Mouse (Mus musculus) intestine, embryonic 16.5 days (tissue): ENCODE measurements around the gene Gm5799. TPM values are rescaled to one million over a fixed set of nuclear protein-coding genes. Genes with fewer than 3 reads are reported as not detected.
"Not testable (repeated sequence)": the region's sequence is repeated elsewhere in the genome, so short reads cannot be mapped to it uniquely, and the experiment has no call there.

Experiments used
- ATAC-seq: fragments of 200-750 bp; cut with Nextera tagmentation; 2 replicates; pipeline ENCODE4 v1.8.0; 2017; ENCODE audit warnings: moderate TSS enrichment, moderate library complexity
- H3K27ac ChIP-seq: fragments of 300-500 bp; sonication (generic); 2 replicates; pipeline ENCODE4 v1.5.1; 2014; ENCODE audit warnings: mild to moderate bottlenecking, low read length
- H3K27me3 ChIP-seq: fragments of 300-500 bp; sonication (generic); replicated peaks from 2 replicates; pipeline ENCODE4 v1.6.1; 2014; ENCODE audit warnings: low read length, control low read depth, mixed read lengths; ENCODE audit not compliant: control insufficient read depth, insufficient read depth
- H3K36me3 ChIP-seq: fragments of 300-500 bp; sonication (generic); 2 replicates; pipeline ENCODE4 v1.6.1; 2014; ENCODE audit warnings: low read length, control low read depth; ENCODE audit not compliant: control insufficient read depth, insufficient read depth
- H3K4me1 ChIP-seq: fragments of 300-500 bp; sonication (generic); 2 replicates; pipeline ENCODE4 v1.6.1; 2014; ENCODE audit warnings: low read length, control low read depth, mixed read lengths; ENCODE audit not compliant: control insufficient read depth, insufficient read depth
- H3K4me2 ChIP-seq: fragments of 300-500 bp; sonication (generic); 2 replicates; pipeline ENCODE4 v1.6.1; 2014; ENCODE audit warnings: low read depth, low read length, control low read depth
- H3K4me3 ChIP-seq: fragments of 300-500 bp; sonication (generic); 2 replicates; pipeline ENCODE4 v1.5.1; 2014; ENCODE audit warnings: mild to moderate bottlenecking, low read length
- H3K9ac ChIP-seq: fragments of 300-500 bp; sonication (generic); 2 replicates; pipeline ENCODE4 v1.6.1; 2014; ENCODE audit warnings: low read depth, low read length
- H3K9me3 ChIP-seq: fragments of 300-500 bp; sonication (generic); 2 replicates; pipeline ENCODE4 v1.6.1; 2016; ENCODE audit warnings: low read length, control low read depth; ENCODE audit not compliant: control insufficient read depth
- WGBS: fragments of 180-500 bp; shearing (Covaris S2); extraction: QIAGEN DNeasy Blood & Tissue Kit; methylation state at CpG from one replicate; pipeline ENCODE4 v1.1.7; 2014; 5-methylcytosine and 5-hydroxymethylcytosine counted together
- polyA plus RNA-seq: library from polyadenylated mRNA; unstranded; fragments of >200 nt; fragmentation: Nextera tagmentation; extraction: Ambion mirVana; gene quantifications from 2 replicates; pipeline ENCODE4 v1.2.1, GENCODE M21; 2015

Gene Gm5799
- polyA plus RNA-seq, result not detected in 2 replicates

DNA sequence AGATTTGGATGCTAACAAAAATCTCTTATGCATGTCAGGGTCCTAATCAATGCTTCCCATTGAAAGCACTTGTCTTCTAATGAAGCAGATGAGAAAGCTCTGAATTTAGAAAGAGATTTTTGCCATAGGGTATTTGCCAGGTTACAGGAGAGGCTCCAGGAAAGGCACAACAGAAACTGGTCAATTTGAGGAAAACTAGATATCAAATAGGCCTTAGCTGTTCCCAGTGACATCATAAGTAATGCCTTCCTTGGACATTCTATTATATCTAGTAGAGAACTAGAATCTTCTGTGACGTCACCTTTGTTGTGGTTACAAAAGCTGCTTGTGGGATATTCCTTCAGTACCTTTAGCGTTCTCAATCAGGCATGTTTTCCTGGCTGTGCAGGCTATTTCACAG is at the start of gene Gm5799:
Gene Gm5799 (plus strand): TSS at position 301 of the 400 bp plus-strand sequence.
- H3K9ac ChIP-seq, H3K4me2 ChIP-seq, H3K27me3 ChIP-seq, H3K4me3 ChIP-seq, H3K4me1 ChIP-seq, H3K36me3 ChIP-seq, H3K9me3 ChIP-seq, ATAC-seq, H3K27ac ChIP-seq: not testable (repeated sequence)
- 88% methylated on average over 1 of the region's 2 CpGs for WGBS

DNA sequence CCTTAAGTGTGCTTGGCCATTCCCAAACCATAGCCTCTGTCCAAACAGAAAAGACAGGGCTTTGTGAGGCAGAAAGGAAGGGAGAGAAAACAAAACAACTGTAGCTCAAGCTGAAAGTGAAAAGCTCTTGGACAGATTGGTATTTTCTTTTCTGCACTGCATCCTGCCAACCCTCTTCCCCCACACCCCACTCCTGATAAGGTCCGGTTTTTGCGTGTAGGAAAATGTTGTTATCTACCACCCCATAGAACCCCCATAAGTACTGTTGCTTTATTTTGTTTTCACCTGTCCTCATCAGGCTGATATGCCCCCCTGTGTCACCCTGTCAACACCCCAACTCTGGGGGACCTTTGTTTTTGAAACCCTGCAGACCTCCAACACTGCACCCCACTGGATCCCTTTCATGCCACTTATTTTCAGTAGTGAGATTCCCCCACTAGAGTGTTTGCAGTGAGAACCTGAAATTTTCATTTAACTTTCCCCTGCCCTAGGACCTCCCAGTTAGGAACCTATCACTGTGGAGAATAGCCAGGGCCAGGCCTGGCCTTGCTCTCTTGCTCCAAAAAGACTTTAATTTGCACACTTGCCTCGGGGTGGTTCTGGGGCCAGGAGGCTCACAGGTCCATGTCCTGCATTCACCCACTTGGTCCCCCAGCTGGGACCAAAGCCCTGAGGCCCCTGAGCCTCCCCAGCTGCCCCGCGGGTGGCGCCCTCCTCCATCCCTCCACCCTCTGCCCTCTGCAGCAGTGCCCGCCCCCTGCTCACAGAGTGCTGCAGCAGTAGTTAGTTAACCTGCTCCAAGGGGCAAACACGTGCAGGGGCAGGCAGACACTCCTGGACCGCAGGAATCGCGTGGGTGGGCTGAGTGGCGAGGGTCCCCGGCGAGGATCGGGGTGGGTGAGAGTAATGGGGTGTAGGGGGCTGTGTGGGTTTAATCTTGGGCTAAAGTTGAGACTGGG is 12.0 kb upstream of the Gm5799 start:
- not testable (repeated sequence) for H3K27ac ChIP-seq, H3K27me3 ChIP-seq, H3K36me3 ChIP-seq, ATAC-seq, H3K9ac ChIP-seq, H3K4me3 ChIP-seq, H3K4me2 ChIP-seq, H3K4me1 ChIP-seq, H3K9me3 ChIP-seq
- WGBS, result 37% methylated on average over 14 of the region's 15 CpGs

DNA sequence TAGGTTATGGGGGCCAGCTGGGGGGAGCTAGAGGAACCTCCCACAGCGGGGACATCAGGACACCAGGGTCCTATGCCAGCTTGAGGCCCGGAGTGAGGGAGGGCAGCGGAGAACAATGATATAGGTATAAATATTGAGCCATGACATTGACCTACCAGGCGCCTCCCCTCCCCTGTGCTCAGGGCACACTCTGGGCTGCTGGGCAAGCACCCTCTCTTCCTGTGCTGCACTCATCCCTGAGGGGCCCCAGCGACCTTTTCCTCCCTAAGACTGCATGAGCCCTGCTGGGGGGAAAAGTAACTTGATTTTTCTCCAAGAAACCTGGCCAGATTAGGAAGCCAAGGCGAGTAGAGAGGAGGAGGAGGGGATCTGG is 11.4 kb upstream of the Gm5799 start:
- not testable (repeated sequence) for ATAC-seq, H3K36me3 ChIP-seq, H3K9me3 ChIP-seq, H3K9ac ChIP-seq, H3K4me2 ChIP-seq, H3K4me1 ChIP-seq, H3K4me3 ChIP-seq, H3K27ac ChIP-seq, H3K27me3 ChIP-seq
- no CpG with 5 or more reads among the region's 6 CpGs for WGBS

DNA sequence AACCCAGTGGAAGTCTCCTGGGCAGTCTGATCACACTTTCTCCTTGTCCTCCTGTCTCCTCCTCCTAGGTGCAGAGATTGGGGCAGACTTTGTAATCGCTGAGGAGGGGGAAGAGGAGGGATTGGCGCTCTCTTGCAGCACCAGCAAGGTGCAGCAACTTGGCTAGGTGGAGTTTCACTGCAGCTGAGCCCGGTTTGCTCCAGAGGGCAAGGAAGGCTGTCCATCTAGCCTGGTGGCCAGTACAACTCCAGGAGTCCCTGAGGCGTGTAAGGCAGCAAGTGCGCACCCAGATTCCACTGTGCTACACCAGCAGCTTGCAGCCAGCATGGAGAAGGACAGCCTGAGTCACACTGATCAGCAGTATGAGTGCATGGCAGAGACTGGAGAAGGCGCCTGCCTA is 11.0 kb upstream of the Gm5799 start:
- H3K36me3 ChIP-seq, H3K4me2 ChIP-seq, H3K4me1 ChIP-seq, H3K9me3 ChIP-seq, H3K27ac ChIP-seq, H3K9ac ChIP-seq, ATAC-seq, H3K4me3 ChIP-seq, H3K27me3 ChIP-seq: not testable (repeated sequence)
- WGBS, result 62% methylated on average over 5 of the region's 6 CpGs

DNA sequence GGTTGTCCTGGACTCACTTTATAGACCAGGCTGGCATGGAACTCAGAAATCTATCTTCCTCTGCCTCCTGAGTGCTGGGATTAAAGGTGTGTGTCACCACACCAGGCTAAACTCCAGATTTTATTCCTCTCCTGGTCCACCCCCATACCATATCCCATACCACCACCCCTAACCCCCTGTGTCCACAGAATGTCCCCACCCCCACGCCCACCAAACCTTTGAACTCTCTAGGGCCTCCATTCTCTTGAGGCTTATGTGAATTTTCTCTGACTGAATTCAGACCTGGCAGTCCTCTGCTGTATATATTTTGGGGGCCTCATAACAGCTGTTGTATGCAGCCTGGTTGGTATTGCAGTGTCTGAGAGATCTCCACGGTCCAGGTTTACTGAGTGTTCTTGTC is 5.2 kb upstream of the Gm5799 start:
- WGBS, result 73% methylated on average over 2 of the region's 2 CpGs
- not testable (repeated sequence) for H3K4me3 ChIP-seq, H3K9ac ChIP-seq, H3K9me3 ChIP-seq, H3K27me3 ChIP-seq, H3K4me1 ChIP-seq, ATAC-seq, H3K36me3 ChIP-seq, H3K4me2 ChIP-seq, H3K27ac ChIP-seq

DNA sequence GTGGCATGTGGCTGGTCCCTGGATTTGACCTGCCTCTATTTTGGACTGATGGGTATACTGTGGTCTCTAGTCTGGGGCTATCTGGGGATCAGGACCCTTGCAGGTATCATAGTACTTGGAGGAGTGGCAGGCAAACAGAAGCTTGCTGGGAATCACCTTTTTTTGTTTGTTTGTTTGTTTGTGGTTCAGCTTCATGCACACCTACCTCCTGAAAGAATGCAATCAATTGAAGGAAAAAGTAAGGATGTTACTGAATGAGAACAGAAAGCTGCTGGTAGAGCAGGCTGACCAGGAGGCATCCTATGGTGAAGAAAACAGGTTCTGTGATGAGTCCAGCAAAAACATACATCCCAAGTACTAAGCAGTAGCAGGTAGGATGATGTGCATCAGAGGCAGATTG is 2.9 kb downstream of the Gm5799 start:
- not testable (repeated sequence) for H3K27ac ChIP-seq, H3K36me3 ChIP-seq, H3K4me1 ChIP-seq, H3K4me2 ChIP-seq, H3K27me3 ChIP-seq, H3K4me3 ChIP-seq, ATAC-seq, H3K9me3 ChIP-seq, H3K9ac ChIP-seq

DNA sequence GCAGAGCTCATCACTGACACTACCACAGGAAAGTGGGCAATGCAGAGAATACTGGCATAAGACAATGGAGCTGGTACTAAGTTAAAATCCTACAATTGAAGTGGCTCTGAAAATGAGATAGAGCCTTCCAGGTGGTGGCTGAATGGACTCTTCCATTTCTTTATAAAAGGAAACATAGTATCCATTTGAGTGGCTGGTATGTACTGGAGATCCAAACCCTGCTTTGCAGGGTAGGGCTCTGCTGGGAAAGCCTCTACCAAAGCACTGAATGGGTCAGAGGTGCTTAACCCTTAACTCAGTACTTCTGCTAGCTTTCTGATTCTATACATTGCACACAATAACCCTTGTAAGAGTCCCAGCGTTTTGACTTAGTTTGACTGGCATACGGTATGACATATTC is 8.9 kb downstream of the Gm5799 start:
- H3K27ac ChIP-seq, H3K4me2 ChIP-seq, H3K9ac ChIP-seq, H3K4me3 ChIP-seq, H3K4me1 ChIP-seq, H3K36me3 ChIP-seq, H3K27me3 ChIP-seq, ATAC-seq, H3K9me3 ChIP-seq: not testable (repeated sequence)
- 86% methylated on average over 2 of the region's 2 CpGs for WGBS

DNA sequence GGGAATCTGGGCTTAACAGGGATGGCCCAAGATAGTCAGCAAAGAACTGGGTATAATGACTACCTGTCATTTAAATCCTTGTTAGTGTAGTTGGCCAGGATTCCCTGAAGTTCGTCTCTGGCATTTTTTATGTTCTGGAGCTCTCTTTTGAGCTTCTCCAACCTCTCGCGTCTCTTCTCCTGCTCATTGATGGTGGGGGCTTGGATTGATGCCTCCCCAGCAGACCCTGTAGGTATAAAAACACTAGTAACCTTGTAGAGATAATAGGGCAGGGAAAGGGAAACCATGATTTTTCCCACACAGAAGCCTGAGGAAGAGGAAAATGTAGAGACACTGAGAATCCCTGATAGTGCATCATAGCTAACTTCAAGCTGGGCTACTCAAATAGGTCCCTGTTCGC is 34.6 kb downstream of the Gm5799 start:
- not testable (repeated sequence) for H3K9me3 ChIP-seq, H3K27ac ChIP-seq, H3K4me2 ChIP-seq, H3K4me3 ChIP-seq, H3K27me3 ChIP-seq, H3K36me3 ChIP-seq, H3K9ac ChIP-seq, H3K4me1 ChIP-seq, ATAC-seq
- WGBS, result 72% methylated on average over 4 of the region's 4 CpGs

DNA sequence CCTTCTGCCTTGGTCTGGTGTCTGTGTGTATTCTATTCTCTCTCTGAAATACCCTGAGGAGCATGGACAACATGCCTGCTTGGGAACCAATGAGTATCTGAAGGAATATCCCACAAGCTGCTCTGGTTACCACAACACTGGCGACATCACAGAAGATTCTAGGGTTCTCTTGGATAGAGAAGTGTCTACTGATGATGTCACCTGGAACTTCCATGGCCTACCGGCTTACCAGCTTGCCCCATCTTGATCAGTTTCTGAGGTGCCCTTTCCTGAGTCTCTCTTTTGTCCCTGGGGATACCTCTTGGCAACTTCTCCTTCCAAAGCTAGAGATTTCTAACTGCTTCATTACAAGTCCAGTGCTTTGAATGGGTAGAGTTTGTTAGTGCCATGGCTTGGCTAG is 35.7 kb downstream of the Gm5799 start, which contains the start of gene Gm17654:
Gene Gm17654 (minus strand): TSS at position 101 of the 400 bp plus-strand sequence.
- not testable (repeated sequence) for H3K4me2 ChIP-seq, H3K27me3 ChIP-seq, ATAC-seq, H3K27ac ChIP-seq, H3K4me3 ChIP-seq, H3K9ac ChIP-seq, H3K4me1 ChIP-seq, H3K9me3 ChIP-seq, H3K36me3 ChIP-seq
- 93% methylated on average over 1 of the region's 2 CpGs for WGBS
